Mouse (Mus musculus) ovary, postnatal 10 days (tissue): Measurements from ENCODE around the gene 4930442H23Rik.

Experiments
- DNase-seq: peaks from one replicate; pipeline ENCODE4 v3.0.0; 2022; ENCODE audit warnings: low spot score

The 4930442H23Rik gene

DNA sequence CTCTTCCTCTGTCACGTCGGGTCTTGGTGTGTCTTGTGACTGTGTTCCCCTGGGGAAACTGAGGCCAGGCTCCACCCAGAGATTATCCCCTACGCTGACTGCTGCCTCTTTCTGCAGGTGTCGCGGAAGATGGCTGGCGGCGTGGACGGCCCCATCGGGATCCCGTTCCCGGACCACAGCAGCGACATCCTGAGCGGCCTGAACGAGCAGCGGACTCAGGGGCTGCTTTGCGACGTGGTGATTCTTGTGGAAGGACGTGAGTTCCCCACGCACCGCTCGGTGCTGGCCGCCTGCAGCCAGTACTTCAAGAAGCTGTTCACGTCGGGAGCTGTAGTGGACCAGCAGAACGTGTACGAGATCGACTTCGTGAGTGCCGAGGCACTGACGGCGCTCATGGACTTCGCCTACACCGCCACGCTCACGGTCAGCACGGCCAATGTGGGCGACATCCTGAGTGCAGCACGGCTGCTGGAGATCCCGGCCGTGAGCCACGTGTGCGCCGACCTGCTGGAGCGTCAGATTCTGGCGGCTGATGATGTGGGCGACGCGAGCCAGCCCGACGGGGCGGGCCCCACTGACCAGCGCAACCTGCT is 39.7 kb downstream of the 4930442H23Rik start:
- DNase-seq: no peak

DNA sequence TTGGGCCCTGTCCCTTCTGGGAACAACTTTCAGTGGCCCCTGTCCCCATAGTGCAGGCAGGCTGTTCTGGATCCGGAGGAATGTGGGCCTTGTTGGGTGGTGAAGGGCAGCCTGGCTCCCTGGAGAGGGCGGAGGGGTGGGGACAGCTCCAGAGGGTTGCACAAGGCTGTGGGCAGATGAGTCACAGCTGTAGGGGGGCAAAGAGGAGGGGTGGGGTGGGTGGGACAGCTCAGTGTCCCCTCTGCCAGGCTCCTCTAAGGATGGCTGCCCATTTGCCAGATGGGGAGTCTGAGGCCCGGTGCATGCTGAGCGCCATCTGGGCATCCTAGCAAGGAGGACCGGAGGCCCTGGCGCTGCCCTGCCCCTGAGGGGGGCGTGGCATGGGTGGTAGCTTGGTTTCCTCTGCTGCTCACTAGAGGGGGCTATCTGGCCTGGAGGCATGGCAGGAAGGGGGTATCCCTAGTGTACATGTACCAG is 40.5 kb downstream of the 4930442H23Rik start:
- DNase-seq: no peak

DNA sequence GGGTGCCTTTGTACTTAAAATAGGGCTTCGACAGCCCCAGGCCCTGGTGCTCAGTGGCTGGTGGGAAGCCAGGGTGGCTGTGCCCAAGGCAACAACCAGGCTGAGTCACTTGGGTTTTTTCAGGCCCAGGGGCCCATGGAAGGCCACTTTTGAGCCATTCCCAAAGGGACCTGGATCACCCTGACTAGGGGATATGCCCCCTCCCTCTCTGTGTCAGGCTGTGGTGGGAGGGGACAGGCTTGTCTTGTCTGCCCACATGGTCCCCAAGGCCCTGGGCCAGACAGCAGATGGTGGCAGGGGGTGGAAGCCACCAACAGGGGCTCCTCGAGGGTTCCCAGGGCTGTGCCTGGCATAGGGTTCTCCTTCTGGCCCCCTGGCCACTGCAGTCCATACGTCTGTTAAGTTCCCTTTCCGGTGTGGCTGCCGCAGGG is 41.1 kb downstream of the 4930442H23Rik start:
- no peak for DNase-seq

DNA sequence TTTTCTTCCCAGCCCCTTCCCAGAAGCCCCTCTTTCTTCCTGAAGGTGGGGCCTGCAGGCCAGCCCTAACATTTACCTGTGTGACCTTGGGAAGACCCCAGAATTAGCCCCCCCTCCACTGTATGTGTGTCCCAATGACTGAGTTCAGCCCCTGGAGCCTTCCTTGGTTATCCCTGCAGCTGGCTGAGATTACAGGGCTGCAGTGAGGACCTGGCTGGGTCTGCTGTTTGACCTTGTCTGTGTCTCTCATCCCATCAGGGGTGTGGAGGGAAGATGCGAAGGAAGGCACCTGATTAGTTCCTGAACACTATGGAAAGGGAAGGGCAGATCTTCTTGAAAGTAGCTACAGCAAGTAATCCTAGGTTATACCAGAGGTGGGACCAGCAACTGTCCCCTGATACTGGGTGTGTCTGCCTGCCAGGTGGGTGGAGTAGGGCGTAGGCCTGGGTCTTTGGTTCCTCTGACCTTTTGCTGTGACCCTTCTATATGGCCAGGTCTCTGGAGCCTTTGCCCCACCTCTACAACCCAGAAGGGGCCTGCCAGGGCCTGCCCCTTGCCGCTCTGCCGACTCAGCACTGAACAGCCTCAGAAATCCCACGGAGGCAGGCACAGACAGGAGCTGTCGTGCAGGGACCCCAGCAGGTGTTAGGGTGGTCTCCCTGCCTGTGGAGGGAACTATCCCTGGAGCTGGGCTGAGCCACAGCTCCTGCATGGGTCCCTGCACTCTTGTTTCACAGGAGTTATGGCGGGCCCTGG is 42.0 kb downstream of the 4930442H23Rik start:
- no peak for DNase-seq

DNA sequence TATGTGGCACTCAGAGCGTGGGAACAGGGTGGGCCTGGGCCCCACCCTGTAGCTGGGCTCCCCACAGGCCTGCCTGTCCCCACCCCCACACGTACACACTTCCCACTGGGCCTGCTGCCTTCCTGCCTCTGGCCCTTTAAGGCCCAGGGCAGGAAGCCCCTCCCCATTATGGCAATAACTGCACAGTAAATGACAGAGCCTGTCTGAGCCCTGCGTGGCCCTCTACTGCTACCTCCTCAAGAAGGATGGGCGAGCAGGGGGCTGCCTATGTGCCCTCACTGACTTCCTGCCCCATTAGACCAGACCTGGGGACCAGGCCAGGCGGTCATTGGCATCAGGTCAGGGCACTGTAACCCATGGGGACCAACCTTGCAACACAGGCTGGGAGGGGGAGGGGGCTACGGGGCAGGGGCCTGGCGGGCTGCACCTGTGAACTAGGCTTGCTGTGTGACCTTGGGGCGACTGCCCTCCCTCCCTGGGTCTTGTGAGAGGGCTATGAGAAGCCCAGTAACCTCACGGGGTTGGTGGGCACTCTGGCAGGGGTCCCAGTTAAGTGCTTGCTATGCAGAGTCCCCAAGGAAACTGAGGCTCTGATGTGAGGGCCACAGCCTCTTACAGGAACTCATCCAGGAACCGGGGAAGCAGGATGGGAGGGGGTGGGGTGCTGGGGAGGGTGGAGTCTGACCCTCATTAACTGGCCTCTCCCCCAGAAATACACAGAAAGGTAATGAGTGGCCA is 42.8 kb downstream of the 4930442H23Rik start:
- no peak for DNase-seq

DNA sequence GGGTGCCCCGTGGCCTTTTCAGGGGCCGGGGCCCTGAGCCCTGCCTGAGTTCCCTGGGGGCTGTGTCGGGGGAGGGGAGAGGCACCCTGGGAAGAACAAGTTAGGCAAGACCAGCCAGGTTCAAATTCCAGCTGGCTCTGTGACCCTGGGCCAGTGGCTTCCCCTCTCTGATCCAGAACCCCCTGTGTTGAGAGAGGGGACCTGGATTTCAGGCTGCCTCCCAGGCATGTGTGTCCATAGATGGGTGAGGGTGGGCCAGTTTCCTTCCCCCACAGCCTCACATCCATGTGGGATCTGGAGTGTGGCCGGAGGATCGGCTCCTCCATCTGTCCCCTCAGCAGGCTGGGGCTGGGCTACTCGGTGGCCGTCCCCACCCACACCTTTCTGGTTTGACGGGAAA is 43.6 kb downstream of the 4930442H23Rik start:
- DNase-seq: no peak

DNA sequence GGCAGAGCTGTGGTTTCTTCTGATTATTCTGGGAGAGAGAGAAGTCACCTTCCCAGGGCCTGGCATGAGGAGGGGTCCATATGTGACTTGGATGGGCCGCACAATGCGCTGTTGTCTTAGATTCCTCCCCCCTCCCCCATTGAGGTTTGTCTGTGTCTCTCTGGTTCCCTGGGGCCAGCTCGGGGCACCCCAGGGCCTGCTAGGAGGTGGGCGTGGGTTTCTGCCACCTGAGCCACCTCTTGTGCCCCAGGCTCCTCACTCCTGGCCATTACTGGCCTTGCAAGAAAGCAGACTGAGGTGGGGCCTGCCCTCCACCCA is 44.2 kb downstream of the 4930442H23Rik start:
- DNase-seq: no peak

DNA sequence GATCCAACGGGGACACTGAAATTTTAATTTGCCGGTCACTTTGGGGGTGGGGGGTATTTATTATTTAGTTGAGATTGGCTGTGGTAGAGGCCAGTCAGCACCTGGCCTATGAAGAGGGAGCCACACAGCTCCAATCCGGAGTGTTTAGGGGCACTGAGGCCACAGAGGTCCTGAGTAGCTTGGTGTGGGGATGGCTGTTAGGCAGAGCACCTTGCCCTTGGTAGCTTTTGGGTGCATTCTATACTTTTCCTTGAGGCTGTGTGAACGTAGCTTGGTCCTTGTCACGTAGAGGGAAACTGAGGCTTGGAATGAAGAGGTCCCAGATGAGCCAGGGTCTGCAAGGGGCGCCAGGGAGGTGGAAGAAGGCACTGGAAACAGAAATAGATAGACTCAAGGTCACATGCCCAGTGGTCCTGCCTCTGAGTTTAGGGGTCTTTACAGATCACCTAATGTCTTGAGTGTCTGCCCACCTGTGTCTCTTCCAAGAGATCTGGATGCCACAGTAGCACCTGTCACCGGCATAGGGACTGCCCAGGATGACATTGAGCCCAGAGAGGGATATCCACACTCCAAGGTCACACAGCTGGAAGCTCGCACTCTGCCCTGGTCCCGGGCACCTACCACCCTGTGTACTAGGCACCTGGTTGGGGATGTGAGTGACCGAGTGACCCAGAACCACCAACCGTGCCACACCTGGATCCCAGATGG is 44.7 kb downstream of the 4930442H23Rik start:
- DNase-seq: no peak

DNA sequence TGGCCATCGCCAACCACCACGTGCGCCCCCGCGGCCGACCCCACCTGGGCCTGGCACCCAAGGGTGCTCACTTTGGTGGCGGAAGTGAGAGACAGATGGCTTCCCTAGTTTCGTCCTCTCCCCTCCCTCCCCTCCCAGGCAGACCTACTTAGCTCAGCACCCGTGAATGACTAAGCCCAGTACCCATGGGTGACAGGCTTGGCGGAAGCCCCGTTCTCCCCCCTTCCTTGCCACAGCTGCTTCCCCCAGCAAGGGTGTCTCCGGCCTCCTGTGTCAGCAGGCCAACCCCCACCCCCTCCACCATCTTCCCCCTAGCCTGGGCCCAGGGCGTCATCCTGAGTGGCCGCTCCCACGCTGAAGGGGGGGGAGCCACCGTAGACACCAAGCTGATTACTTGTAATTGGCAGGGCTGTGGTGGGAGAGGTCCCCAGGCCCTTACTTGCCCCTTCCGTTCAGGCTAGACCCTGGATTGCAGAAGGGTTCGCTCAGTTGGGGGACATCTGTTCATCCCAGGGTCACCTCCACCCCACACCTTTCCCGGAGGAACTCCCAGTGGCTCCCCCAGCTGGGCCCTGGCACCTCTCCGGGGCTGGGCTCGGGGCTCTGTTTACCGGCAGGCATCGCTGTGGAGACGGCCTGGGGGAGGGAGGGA is 45.4 kb downstream of the 4930442H23Rik start:
- DNase-seq: no peak

DNA sequence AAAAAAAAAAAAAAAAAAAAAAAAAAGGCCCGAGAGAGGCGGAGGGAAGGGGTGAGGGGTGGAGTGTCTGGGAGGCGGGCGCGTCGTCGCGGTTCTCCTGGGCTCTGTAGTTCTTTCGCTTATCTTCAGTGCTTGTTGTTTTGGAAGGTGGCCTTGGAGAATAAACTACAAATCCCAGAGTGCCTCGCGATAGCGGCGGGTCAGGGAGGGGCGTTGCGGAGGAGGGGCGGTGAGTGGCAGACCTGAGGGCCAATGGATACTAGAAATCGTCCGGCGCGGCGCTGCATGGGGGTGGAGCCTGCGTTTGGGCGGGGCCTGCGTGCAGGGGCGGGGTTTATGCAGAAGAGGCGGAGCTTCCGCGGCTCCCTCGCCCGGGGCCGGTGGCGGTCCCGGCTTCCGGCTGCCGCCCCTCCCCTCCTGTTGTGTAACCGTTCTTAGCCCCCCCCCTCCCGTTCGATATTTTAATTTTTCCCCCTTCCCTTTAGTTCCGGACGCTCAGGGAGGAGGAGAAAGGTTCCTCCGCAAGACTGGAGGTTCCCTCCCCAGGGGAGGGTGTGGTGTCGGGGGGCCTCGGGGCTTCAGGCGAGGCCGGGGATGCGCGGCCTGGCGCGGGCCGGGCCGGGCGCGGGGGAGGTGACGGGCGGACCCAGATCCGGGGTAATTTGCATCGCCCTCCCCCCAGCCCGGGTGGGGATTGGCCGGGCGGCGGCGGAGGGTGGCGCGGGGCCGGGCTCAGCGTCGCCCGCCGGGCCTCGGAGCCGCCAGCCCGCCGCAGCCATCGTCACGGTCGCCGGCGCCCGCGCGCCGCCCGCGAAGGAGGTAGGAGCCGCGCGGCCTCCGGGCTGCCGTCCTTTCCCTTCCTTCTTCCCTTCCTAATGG is 46.2 kb downstream of the 4930442H23Rik start:
- peak; percentile 99 for DNase-seq

DNA sequence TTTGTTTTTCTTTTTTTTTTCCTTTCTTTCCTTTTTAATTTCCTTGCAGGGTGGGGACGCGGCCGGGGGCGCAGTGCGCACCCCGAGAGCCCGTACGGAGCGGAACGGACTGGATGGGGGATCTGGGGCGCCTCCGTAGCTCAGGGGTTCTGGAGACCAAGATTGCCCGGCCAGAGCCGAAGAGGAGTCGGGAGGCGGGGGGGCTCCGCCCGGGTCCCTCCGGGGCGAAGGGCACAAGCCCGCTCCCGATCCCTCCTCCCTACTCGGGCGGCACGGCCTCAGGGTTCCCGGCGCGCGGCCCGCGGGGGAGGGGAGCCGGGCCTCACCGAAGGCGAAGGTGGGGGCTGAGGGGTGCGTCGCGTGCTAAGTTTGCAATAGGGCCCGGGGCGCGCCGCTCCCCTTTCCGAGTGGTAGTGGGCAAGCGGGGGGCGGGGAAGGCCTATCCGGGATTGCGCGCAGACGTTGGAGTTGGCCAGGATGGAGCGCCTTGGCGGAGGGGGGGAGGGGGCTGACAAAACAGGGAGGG is 46.9 kb downstream of the 4930442H23Rik start:
- DNase-seq: peak; percentile 73

DNA sequence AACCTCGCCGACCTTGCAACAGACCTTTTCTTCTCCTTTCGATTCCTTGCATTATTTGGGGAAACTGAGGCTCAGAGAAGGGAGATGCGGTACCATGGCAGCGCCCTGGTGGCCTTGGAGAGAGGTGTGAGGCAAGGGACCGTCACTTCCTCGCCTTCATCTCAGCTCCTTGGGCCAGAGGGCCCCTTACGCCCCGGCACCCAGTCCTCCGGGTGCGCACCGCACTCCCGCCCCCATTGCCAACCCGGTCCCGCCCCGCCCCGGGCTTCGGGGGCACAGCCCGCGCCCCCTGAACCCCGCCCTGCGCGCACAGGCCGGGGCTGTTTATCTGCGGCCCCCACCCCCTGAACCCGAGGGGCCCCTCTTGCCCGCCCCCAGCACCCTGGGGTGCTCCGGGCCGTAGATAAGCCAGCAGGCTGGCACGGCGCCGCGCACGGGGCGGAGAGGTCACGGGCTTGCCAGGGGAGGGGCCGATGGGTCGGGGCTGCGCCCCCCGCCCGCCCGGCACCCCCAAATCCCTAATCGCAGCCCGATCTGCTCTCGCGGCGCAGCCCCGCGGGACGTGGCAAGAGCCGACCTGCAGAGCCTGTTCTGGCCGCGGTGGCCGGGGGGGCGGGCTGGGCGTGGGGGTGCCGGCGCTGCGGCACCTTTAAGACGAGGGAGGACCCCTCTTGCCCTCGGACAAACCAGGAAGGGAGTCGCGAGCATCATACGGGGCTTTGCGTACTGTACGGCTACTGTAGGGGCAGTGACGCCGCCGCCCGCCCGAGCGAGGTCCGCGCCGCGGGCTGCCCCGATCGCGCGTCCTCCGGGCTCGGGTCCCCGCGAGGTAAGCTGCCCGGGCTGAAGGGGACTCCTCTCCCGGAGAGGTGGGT is 47.6 kb downstream of the 4930442H23Rik start:
- peak; percentile 60 for DNase-seq

DNA sequence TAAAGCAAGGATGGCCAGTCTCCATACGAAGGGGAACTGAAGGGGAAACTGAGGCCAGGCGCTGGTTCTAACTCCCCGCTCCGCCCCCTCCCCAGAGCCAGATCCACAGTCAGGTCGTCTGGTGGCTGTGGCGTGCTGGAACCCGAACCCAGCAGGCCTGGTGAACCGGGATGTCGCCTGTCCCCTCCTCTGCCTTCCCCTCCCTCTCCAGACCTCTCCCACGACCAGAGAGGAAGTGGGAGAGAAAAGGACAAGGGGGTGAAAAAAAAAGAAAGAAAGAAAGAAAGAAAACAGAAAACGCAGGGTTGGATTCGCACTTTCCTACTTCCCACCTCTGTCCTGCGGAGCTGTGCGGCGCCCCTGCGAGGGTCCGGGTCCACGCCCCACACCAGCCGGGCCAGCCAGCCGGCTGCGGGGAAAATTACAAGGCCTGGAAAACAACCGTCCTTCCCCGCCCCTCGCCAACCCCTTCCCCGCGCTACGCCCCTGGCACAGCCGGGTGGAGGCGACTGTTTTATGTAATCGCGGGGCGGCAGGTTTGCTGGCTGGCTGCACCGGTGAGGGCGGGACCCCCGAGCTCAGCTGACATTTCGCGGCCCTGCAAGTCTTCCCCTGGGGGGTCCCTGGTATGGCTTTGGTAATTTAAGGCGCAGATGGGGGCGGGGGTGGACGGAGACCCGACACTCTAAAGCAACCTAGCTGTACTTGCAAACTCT is 48.5 kb downstream of the 4930442H23Rik start, which contains the start of gene Zbtb7a:
TSS of gene Zbtb7a (plus strand) at position 255 of the 716 bp plus-strand sequence.
- DNase-seq: no peak

DNA sequence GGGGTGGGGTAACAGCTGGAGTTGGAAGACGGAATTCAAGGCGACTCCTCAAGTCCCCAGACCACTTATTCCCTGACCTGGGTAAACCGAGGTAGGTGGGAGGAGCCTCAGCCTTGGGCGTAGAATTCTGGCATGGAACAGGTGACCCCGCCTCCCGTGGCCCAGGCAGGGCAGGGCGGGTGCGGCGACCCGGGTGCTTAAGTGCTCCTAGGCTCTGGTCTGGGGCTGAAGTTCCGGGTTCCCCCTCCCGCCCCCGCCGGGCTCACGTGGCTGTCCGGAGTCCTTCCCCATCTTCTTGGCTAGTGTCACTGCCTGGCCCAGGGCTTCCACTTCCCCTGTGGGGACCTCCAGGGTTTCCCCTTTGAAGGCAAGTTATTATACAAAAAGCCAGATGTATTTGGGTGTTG is 49.5 kb downstream of the 4930442H23Rik start:
- DNase-seq: no peak
